Mouse (Mus musculus): ENCODE results near the gene Cnnm4.

DNA sequence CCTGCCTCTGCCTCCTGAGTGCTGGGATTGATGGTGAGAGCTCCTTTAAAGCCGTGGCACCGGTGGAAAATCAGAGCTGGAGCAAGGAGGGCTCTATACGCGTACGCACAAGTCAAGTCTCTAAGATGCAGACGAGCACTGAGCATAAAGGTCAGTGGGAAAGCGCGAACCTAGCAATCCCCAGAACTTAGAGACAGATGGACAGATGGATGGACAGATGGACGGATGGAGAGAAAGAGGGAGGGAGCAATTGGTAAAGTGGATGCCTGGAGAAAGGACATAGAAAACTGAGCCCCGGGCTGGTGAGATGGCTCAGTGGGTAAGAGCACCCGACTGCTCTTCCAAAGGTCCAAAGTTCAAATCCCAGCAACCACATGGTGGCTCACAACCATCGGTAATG is 69.4 kb downstream of the Cnnm4 start:
- TF ChIP-seq CTCF (IDR thresholded peaks at IDR 0.05; ENCODE audit: insufficient read depth, low read depth, low read length) (no peak), POLR2A (IDR thresholded peaks at IDR 0.05; ENCODE audit: insufficient read depth, low read depth, low read length) (no peak)

Measured in olfactory bulb, adult 2 months (tissue).